ENCODE assay signal across 8 mouse cellular contexts in the genomic region with DNA sequence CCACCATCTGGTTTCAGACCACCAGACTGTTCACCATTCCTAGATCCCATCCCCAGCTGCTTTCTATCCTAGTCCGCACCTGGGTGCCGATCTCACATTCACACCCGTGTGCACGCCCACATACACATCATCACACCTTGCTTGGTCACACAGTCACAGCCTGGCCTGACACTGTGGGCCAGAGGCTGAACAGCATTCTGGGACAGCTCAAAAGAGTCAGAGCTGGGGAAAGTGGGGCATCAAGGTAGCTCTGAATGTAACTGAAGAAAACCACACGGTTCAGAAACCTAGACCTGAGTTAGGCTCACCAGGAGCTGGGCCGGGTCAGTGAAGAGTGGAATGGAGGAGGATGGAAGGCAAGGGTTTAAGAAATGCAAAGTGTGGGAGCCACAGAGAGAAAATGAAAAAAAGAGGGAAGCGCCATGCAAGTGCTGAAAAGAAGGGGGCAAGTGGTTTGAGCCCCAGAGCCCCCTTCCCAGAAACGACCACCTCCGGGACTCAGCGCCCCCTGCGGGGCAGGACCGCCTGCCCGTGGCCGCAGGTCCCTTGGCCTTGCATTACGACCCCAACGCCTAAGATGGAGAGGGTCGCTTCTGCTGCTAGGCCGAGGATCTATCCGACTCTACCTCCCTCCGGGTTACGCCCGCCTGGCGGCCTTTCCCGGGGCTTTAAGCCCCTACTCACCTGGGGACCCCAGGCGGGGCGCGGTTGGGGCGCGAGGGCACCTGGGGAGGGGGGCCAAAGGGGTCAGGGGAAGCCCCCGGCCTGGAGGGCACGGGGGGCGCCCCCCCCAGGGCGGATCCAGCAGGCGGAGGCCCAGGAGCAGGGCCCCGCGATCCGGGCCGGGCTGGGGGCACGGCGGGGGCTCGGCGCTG. TPM values are rescaled to one million over a fixed set of nuclear protein-coding genes. Genes with fewer than 3 reads are reported as not detected.
A peak's percentile ranks its signal among the peaks of the same experiment; 100 is the strongest.
DNase-seq lines count a peak whose midpoint lies in the region; ATAC-seq and TF ChIP-seq lines count a peak whose summit lies in the region.

No protein-coding gene starts in this region.

- H3K9me3 ChIP-seq in megakaryocyte, embryonic 14.5 days = no peaks in the 10 kb centered on the region
- no peaks in the 10 kb centered on the region for H3K9me3 ChIP-seq in limb, embryonic 10.5 days (replicated peaks)

- no peaks in the 10 kb centered on the region for H3K27me3 ChIP-seq in cerebellum, adult 2 months (ENCODE audit: control insufficient read depth, insufficient read depth, low read length)
- H3K27me3 ChIP-seq in megakaryocyte, embryonic 14.5 days (replicated peaks) = peaks cover 31% of the 10 kb centered on the region
- H3K27me3 ChIP-seq in limb, embryonic 10.5 days (ENCODE audit: low read depth, poor library complexity, severe bottlenecking) = no peaks in the 10 kb centered on the region

- TF ChIP-seq CTCF in cerebellum, adult 2 months (IDR thresholded peaks at IDR 0.05; ENCODE audit: borderline replicate concordance, insufficient read depth, low read depth, low read length) = no peak
- no peak for TF ChIP-seq CTCF in olfactory bulb, adult 2 months (IDR thresholded peaks at IDR 0.05; ENCODE audit: insufficient read depth, low read depth, low read length)

- ATAC-seq in megakaryocyte, adult 5-6 weeks (ENCODE audit: poor library complexity, severe bottlenecking) = no peak

- H3K27ac ChIP-seq in cerebellum, adult 2 months (ENCODE audit: insufficient read depth, low read length) = 0 out of 2 replicates have a peak overlapping the region, but pooled peaks have one; percentile 12
- H3K27ac ChIP-seq in limb, embryonic 10.5 days = peak overlapping the region; percentile 91
- peak overlapping the region; percentile 2; the same call in 1 of the 2 replicates for H3K27ac ChIP-seq in olfactory bulb, adult 2 months (ENCODE audit: insufficient read depth, low read depth, low read length)

- H3K4me3 ChIP-seq in cerebellum, adult 2 months (replicated peaks; ENCODE audit: insufficient read depth, low read depth, low read length) = no peak overlapping the region
- peak overlapping the region; percentile 94 for H3K4me3 ChIP-seq in megakaryocyte, embryonic 14.5 days (replicated peaks)
- peak overlapping the region; percentile 67 for H3K4me3 ChIP-seq in limb, embryonic 10.5 days
- H3K4me3 ChIP-seq in olfactory bulb, adult 2 months (ENCODE audit: insufficient read depth, low read depth, low read length) = peak overlapping the region; percentile 24; the same call in 1 of the 2 replicates

- WGBS in cerebellum, adult 2 months = 18% methylated on average over 39 of the region's 42 CpGs
- 7% methylated on average over 42 of the region's 42 CpGs for WGBS in limb, embryonic 10.5 days
- 18% methylated on average over 41 of the region's 42 CpGs for WGBS in olfactory bulb, adult 2 months

- no peak for TF ChIP-seq POLR2A in cerebellum, adult 2 months (IDR thresholded peaks at IDR 0.05; ENCODE audit: borderline replicate concordance, insufficient read depth, low read length)
- TF ChIP-seq POLR2A in olfactory bulb, adult 2 months (IDR thresholded peaks at IDR 0.05; ENCODE audit: insufficient read depth, low read depth, low read length) = no peak

- no peak for DNase-seq in cerebellum, adult 2 months
- DNase-seq in cerebellum, postnatal 4 days (ENCODE audit: low spot score in 2 of 2) = no peak
- peak; percentile 54 for DNase-seq in limb, embryonic 10.5 days (ENCODE audit: low spot score)
- no peak for DNase-seq in T-cell, adult 2 months (ENCODE audit: low spot score)
- no peak for DNase-seq in spleen, postnatal 10 days (ENCODE audit: low spot score in 2 of 2)

- peaks cover 36% of the 10 kb centered on the region for H3K4me1 ChIP-seq in cerebellum, adult 2 months (ENCODE audit: control insufficient read depth, insufficient read depth, low read length)
- peaks cover 64% of the 10 kb centered on the region for H3K4me1 ChIP-seq in megakaryocyte, embryonic 14.5 days
- H3K4me1 ChIP-seq in limb, embryonic 10.5 days = peaks cover 78% of the 10 kb centered on the region
- H3K4me1 ChIP-seq in olfactory bulb, adult 2 months (ENCODE audit: control insufficient read depth, insufficient read depth, low read length) = peaks cover 21% of the 10 kb centered on the region

- peaks cover 41% of the 10 kb centered on the region for H3K36me3 ChIP-seq in megakaryocyte, embryonic 14.5 days (replicated peaks; ENCODE audit: low read length)
- peaks cover 71% of the 10 kb centered on the region for H3K36me3 ChIP-seq in limb, embryonic 10.5 days

RNA-seq across cellular contexts. Expression of gene Swi5, which starts 23.8 kb away (rescaled TPM):
- 242 and 270 TPM in 2 replicates for polyA plus RNA-seq in cerebellum, adult 2 months (2012; rRNA removed)
- polyA plus RNA-seq in megakaryocyte, embryonic 14.5 days (2012; ENCODE audit: insufficient read depth, low replicate concordance) = 652 and 1,719 TPM in 2 replicates
- 114 and 143 TPM in 2 replicates for total RNA-seq in megakaryocyte, adult 5-6 weeks (2015)
- 208 and 230 TPM in 2 replicates for total RNA-seq in megakaryocyte, adult 5-6 weeks (2017)
- 440 and 446 TPM in 2 replicates for polyA plus RNA-seq in limb, embryonic 10.5 days (2016; fragmentation: Nextera tagmentation; extraction: Ambion mirVana)
- polyA plus RNA-seq in olfactory bulb, adult 2 months (2012; ENCODE audit: insufficient read depth, insufficient read length, low replicate concordance, missing spikeins) = not detected in 2 replicates

RNA-seq across cellular contexts. Expression of gene Golga2, which starts 24.5 kb away (rescaled TPM):
- polyA plus RNA-seq in cerebellum, adult 2 months (2012; rRNA removed) = 74.0 TPM in 2 replicates
- 26.0 and 40.5 TPM in 2 replicates for polyA plus RNA-seq in megakaryocyte, embryonic 14.5 days (2012; ENCODE audit: insufficient read depth, low replicate concordance)
- 9.7 and 20.1 TPM in 2 replicates for total RNA-seq in megakaryocyte, adult 5-6 weeks (2015)
- total RNA-seq in megakaryocyte, adult 5-6 weeks (2017) = 51.1 and 55.3 TPM in 2 replicates
- polyA plus RNA-seq in limb, embryonic 10.5 days (2016; fragmentation: Nextera tagmentation; extraction: Ambion mirVana) = 20.4 and 25.0 TPM in 2 replicates
- polyA plus RNA-seq in olfactory bulb, adult 2 months (2012; ENCODE audit: insufficient read depth, insufficient read length, low replicate concordance, missing spikeins) = 105 TPM in 1 of 2 replicates, not detected in the other

RNA-seq across cellular contexts. Expression of gene Ciz1, which starts 40.4 kb away (rescaled TPM):
- polyA plus RNA-seq in cerebellum, adult 2 months (2012; rRNA removed) = 159 and 176 TPM in 2 replicates
- polyA plus RNA-seq in megakaryocyte, embryonic 14.5 days (2012; ENCODE audit: insufficient read depth, low replicate concordance) = 103 and 163 TPM in 2 replicates
- 56.3 and 67.0 TPM in 2 replicates for total RNA-seq in megakaryocyte, adult 5-6 weeks (2015)
- total RNA-seq in megakaryocyte, adult 5-6 weeks (2017) = 66.2 and 81.0 TPM in 2 replicates
- 61.3 and 74.8 TPM in 2 replicates for polyA plus RNA-seq in limb, embryonic 10.5 days (2016; fragmentation: Nextera tagmentation; extraction: Ambion mirVana)
- not detected in 2 replicates for polyA plus RNA-seq in olfactory bulb, adult 2 months (2012; ENCODE audit: insufficient read depth, insufficient read length, low replicate concordance, missing spikeins)

RNA-seq across cellular contexts. Expression of gene Dnm1, which starts 41.5 kb away (rescaled TPM):
- 1,410 and 1,576 TPM in 2 replicates for polyA plus RNA-seq in cerebellum, adult 2 months (2012; rRNA removed)
- 3.6 and 6.2 TPM in 2 replicates for polyA plus RNA-seq in megakaryocyte, embryonic 14.5 days (2012; ENCODE audit: insufficient read depth, low replicate concordance)
- 0.47 TPM in 1 of 2 replicates, not detected in the other for total RNA-seq in megakaryocyte, adult 5-6 weeks (2015)
- total RNA-seq in megakaryocyte, adult 5-6 weeks (2017) = not detected in 2 replicates
- 27.1 and 33.6 TPM in 2 replicates for polyA plus RNA-seq in limb, embryonic 10.5 days (2016; fragmentation: Nextera tagmentation; extraction: Ambion mirVana)
- 153 TPM in 1 of 2 replicates, not detected in the other for polyA plus RNA-seq in olfactory bulb, adult 2 months (2012; ENCODE audit: insufficient read depth, insufficient read length, low replicate concordance, missing spikeins)

RNA-seq across cellular contexts. Expression of gene Uck1, which starts 51.7 kb away (rescaled TPM):
- polyA plus RNA-seq in cerebellum, adult 2 months (2012; rRNA removed) = 72.0 and 74.4 TPM in 2 replicates
- 26.0 and 29.8 TPM in 2 replicates for polyA plus RNA-seq in megakaryocyte, embryonic 14.5 days (2012; ENCODE audit: insufficient read depth, low replicate concordance)
- 18.7 and 29.3 TPM in 2 replicates for total RNA-seq in megakaryocyte, adult 5-6 weeks (2015)
- total RNA-seq in megakaryocyte, adult 5-6 weeks (2017) = 19.3 and 19.6 TPM in 2 replicates
- 69.6 and 74.0 TPM in 2 replicates for polyA plus RNA-seq in limb, embryonic 10.5 days (2016; fragmentation: Nextera tagmentation; extraction: Ambion mirVana)
- not detected in 2 replicates for polyA plus RNA-seq in olfactory bulb, adult 2 months (2012; ENCODE audit: insufficient read depth, insufficient read length, low replicate concordance, missing spikeins)

Comparison
In these comparisons a context has a peak if more than half of its experiments do, and no peak if none do; other contexts are left out.
1. H3K27ac ChIP-seq: peak in every context shown above with its lines; median percentile 91 in limb, embryonic 10.5 days; 12 in cerebellum, adult 2 months; 2 in olfactory bulb, adult 2 months.